Mouse (Mus musculus) left cerebral cortex, adult 11 months (tissue): ENCODE measurements around the gene Tmc1.
A peak's percentile ranks its signal among the peaks of the same experiment; 100 is the strongest.

Source experiments
- DNase-seq: peaks from one replicate; pipeline ENCODE4 v3.0.0; 2022; ENCODE audit warnings: low spot score

Tmc1 gene

DNA sequence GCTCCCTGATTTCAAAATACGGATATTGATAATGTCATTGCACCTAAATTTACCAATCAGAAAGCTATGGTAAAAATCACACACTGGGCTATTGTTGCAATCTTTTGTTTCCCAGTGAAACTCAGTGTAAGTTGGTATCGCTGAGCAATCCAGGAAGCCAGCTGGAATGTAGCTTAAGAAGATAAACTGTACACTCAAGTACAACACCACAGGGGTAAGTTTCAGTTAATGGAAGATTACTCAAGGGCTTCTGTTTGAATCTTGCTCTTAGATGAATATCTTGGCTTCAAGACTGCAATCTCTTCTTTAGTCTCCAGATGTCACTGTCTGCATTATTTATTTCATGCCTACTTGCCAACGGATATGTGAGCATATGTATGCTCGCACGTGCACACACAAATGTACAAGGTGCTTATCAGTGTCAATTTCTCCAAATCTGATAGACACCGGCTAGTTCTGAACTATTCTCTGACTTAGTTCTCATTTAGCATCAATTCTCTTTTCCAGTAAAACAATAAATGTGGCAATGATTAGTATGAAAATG is 156.4 kb downstream of the Tmc1 start:
- DNase-seq: peak; percentile 40

DNA sequence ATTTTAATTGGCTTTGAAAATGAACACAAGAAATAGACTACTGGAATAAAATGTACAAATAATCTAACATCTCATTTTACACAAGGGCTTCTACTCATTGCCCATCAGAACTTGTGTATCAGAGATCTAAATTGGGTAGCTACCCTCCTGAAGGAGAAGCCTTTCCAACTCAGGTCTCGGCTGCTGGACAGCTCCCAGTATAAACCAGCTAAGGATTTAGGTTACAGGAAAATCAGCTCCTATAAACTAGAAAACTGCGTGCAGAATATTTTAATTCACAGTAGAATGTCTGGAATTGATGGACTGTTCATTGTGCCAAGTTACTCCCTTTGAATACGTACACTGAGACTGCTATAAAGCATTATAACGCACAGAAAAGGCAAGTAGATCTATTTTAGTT is 158.0 kb downstream of the Tmc1 start:
- DNase-seq: no peak

DNA sequence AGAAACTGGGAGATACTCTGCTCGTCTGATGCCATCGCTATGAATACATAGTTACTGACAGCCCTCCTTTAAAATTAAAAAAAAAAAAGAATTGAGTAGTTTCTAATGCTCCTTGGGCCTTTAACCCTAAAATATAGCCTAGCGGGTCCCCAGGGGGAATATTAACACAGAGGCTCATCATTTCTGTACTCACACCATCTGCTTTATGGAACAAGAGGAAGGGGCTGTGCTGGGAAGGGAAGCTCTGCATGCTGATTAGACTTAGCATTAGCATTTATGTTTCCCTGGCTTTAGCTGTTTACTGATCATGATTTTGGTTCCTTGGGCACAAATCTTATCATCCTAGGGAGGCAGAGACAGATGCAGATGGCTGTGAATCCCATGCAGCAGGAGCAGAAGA is 159.0 kb downstream of the Tmc1 start:
- DNase-seq: no peak

DNA sequence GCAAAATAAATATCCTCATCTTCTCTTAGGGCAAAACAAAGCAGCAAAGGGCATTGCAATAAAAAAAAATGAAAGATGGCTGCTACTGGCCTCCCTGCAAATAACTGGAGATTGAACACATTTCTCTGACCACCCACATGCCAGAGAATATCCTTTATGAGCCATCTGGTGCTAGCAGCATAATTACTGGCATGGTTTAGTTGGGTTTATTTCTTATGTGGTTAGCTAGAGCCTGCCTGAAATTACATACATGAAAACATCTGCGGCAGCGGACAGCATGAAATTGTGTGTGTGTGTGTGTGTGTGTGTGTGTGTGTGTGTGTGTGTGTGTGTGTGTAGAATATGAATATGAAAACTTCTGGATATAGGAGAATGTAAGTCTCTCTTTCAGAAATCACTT is 161.2 kb downstream of the Tmc1 start:
- peak; percentile 37 for DNase-seq

DNA sequence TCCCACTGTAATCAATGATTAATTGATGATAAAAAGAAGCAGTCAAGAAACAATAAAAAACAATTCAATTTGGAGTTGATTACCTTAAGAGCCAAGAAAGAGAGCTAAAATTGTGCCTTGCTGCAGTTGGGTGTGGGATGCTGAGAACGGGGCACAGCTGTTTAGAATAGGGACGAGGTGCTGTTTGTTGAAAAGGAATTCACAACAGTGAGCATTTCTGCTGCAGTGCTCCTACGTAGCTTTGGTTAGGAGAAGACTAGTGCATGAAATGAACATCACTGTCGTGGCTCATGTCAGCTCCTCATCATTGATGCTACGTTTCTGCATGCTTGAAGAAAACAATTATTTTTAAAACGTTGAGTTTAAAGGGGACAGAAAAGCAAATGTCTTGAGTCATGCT is 166.7 kb downstream of the Tmc1 start:
- DNase-seq: no peak

DNA sequence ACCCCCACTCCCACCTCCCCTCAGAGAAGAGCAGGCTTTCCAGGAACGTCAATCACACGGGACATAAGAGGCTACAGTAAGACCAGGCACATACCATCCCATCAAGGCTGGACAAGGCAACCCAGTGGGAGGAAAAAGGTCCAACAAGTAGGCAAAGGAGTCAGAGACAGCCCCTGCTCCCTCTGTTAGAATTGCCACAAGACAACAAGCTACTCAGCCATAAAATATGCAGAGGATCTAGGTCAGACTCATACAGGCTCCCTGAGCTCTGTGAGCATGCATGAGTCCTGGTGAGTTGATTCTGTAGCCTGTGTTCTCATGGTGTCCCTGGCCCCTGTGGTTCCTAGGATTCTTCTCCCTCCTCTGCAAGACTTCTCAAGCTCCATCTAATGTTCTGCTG is 178.3 kb downstream of the Tmc1 start:
- DNase-seq: no peak

DNA sequence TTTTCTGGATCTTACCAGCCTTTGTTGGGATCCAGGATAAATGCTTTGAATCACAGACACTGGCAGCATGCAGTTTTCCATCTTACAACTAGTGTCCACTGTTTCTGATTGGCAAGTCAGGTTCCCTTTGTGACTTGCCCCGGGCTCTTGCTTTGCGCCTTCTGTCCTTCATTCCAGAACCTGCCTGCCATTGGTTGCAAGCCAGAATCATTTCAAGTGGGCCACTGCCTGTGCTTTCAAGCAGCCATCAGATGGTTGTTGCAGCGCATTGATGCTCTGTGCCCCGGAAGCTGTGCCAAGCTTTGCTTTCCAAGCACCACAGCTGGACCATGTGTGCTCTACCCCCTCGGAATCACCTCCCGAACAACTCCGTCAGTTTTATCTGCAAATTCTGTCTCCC is 180.1 kb downstream of the Tmc1 start:
- no peak for DNase-seq

DNA sequence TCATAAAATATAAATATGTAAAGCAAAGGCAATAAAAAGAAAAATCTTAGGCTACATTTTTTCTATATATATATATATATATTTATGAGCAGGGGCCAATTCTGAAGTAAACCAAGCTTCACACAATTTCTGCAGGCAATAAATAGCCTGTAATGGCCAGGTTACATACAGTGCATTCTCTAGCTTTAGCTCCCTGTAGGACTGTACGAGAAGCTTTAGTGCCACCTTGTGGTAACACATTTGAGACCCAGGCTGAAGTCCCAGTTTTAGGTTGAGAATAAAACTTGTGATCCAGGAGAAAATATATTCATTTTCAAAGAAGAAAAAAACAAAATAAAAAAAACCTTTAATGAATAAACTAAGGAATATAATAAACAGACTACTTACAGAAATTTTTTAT is 189.8 kb downstream of the Tmc1 start:
- peak; percentile 22 for DNase-seq

DNA sequence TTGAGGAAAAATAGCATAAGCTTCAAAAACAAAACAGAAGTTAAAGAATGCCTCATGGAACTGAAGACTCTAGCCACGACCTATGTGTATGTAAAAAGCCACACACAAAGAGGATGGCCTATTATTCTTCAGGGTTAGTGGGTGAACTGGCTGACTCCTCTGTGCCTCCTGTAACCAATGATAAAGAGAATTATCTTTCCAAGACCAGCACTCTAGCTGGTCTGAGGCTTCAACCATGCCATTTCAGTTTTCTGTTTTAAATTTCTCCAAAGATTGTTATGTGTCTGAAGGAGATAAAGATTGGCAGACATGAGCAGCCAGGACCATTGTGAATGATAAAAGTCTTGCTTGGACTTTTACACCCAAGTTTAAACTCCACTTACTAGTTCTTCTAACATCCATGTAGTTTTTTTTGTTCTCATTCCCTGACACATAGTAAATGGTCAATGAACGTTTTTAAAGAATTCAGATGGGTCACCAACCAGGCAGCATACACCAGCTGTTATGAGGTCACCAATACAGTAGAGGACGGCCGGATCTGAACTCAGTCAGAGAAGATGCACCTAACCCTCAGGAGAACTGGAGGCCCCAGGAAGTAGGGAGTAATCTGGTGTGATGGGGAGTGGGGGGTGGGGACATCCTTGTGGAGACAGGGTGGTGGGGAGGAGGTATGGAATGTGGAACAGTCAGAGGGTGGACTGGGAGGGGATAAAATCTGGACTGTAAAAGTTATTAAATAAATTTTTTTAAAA is 192.2 kb downstream of the Tmc1 start:
- no peak for DNase-seq

DNA sequence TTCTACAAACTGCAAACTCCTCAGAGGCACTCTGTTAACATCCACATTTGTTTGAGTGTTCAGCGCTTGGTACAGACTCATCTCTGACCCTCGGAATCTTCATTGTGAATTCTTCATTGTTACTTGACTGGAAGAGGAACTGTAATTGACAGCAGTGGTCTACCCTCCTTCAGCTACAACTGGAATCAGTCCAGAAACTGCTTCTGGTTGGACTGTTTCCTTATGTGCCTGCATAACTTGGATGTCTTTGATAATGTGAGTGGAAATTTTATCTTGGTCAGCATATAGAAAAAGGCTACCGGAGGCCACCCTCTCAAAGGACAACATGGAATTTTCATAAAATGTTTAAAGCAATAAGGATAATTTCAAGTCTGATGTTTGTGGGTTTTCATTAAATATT is 192.9 kb downstream of the Tmc1 start:
- no peak for DNase-seq

DNA sequence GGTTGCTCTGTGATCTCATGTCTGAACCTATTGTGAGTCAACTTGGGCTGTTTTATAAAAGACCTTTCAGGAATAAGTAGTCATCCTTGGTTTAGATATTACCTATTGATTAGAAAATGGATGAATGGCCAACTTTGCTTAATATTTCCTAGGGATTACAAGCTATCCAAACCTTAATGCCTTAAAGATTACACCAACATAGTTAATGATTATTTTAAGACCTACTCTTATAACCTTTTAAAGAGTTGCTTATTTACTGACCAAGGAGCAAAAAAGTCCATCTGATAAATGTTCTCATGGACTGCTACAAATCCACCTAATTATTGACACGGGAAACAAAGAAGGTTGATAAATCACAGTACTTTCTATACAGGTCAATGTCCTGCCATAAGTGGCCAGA is 209.4 kb downstream of the Tmc1 start:
- no peak for DNase-seq
